Mouse (Mus musculus): ENCODE data around the gene Ctu1. TPM values are rescaled to one million over a fixed set of nuclear protein-coding genes. Genes with fewer than 3 reads are reported as not detected.

Ctu1 gene
- polyA plus RNA-seq (2014; fragmentation: Illumina TruSeq; extraction: RNeasy Lipid Tissue Mini Kit (QIAGEN cat#74804); ENCODE audit: insufficient read depth, low read depth, low replicate concordance), result 6.5 TPM

GRCm38 (mm10) chr7:43671809-43672580 lies at the start of gene Ctu1:
Gene Ctu1 (plus strand): TSS chr7:43672016.

GRCm38 (mm10) chr7:43634500-43634899 lies 37.3 kb upstream of the Ctu1 start, which contains the start of gene Ceacam18:
Gene Ceacam18 (plus strand): TSS chr7:43634707.

GRCm38 (mm10) chr7:43660002-43660401 lies 11.8 kb upstream of the Ctu1 start, which contains the start of gene Siglece:
Gene Siglece (minus strand): TSS chr7:43660161.

DNA sequence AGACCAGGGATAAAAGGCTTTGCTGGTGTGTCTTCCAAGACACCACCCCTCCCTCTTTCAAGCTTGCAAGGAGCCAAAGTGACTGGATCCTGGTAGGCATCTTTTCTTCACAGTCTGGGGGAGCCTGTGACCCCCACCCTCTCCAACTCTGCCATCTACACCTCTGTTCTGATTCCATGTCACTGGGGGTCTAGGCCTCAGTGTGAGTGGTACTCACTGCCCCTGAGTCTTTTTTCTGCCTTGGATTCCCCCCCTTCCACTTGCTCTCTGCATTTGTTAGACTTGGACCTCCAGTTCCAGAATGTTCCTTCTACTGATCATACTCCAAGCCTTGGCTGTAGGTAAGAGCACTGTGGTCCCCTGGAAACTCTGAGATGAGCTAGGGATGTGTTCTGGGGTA lies 18.3 kb downstream of the Ctu1 start, which contains the start of gene Klk14:
TSS of gene Klk14 (plus strand) at position 301 of the 400 bp plus-strand sequence.

DNA sequence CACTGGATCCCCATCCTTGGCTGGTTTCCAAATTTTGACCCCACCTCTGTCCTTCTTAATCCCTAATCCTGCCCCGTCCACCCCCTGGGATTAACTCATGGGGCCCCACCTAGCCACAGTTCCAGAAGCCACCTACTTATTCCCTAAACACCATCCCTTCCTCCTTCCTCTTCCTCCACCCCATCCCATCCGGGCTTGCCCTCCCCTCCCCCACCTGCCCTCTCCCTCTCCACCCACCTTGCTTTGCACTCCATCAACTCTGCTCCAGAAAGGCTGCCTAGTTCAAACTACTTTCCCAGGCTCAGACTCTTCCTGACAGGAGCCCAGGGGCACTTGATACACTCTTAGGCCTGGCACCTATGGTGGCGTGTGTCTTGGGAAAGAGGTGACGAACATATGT lies 40.5 kb downstream of the Ctu1 start, which contains the start of gene Klk13:
TSS of gene Klk13 (plus strand) at position 301 of the 400 bp plus-strand sequence.

Other genes with a start within 250 kb of the Ctu1 start
- gene Lim2, start 244.3 kb upstream of the Ctu1 start, polyA plus RNA-seq (2014; fragmentation: Illumina TruSeq; extraction: RNeasy Lipid Tissue Mini Kit (QIAGEN cat#74804); ENCODE audit: insufficient read depth, low read depth, low replicate concordance), result not detected
- 26.8 TPM for gene Nkg7, start 234.9 kb upstream of the Ctu1 start, polyA plus RNA-seq (2014; fragmentation: Illumina TruSeq; extraction: RNeasy Lipid Tissue Mini Kit (QIAGEN cat#74804); ENCODE audit: insufficient read depth, low read depth, low replicate concordance)
- gene Cldnd2, start 231.2 kb upstream of the Ctu1 start, polyA plus RNA-seq (2014; fragmentation: Illumina TruSeq; extraction: RNeasy Lipid Tissue Mini Kit (QIAGEN cat#74804); ENCODE audit: insufficient read depth, low read depth, low replicate concordance), result not detected
- gene Etfb, start 227.9 kb upstream of the Ctu1 start, polyA plus RNA-seq (2014; fragmentation: Illumina TruSeq; extraction: RNeasy Lipid Tissue Mini Kit (QIAGEN cat#74804); ENCODE audit: insufficient read depth, low read depth, low replicate concordance), result 277 TPM
- 0.43 TPM for gene Gm45233, start 227.9 kb upstream of the Ctu1 start, polyA plus RNA-seq (2014; fragmentation: Illumina TruSeq; extraction: RNeasy Lipid Tissue Mini Kit (QIAGEN cat#74804); ENCODE audit: insufficient read depth, low read depth, low replicate concordance)
- 1.2 TPM for gene Vsig10l, start 208.9 kb upstream of the Ctu1 start, polyA plus RNA-seq (2014; fragmentation: Illumina TruSeq; extraction: RNeasy Lipid Tissue Mini Kit (QIAGEN cat#74804); ENCODE audit: insufficient read depth, low read depth, low replicate concordance)
- 0.22 TPM for gene Iglon5, start 181.9 kb upstream of the Ctu1 start, polyA plus RNA-seq (2014; fragmentation: Illumina TruSeq; extraction: RNeasy Lipid Tissue Mini Kit (QIAGEN cat#74804); ENCODE audit: insufficient read depth, low read depth, low replicate concordance)
- not detected for gene 4931406B18Rik, start 166.1 kb upstream of the Ctu1 start, polyA plus RNA-seq (2014; fragmentation: Illumina TruSeq; extraction: RNeasy Lipid Tissue Mini Kit (QIAGEN cat#74804); ENCODE audit: insufficient read depth, low read depth, low replicate concordance)
- 3.8 TPM for gene Cd33, start 127.6 kb upstream of the Ctu1 start, polyA plus RNA-seq (2014; fragmentation: Illumina TruSeq; extraction: RNeasy Lipid Tissue Mini Kit (QIAGEN cat#74804); ENCODE audit: insufficient read depth, low read depth, low replicate concordance)
- gene Zfp658, start 109.8 kb upstream of the Ctu1 start, polyA plus RNA-seq (2014; fragmentation: Illumina TruSeq; extraction: RNeasy Lipid Tissue Mini Kit (QIAGEN cat#74804); ENCODE audit: insufficient read depth, low read depth, low replicate concordance), result 1.9 TPM
- 3.3 TPM for gene Zfp719, start 92.4 kb upstream of the Ctu1 start, polyA plus RNA-seq (2014; fragmentation: Illumina TruSeq; extraction: RNeasy Lipid Tissue Mini Kit (QIAGEN cat#74804); ENCODE audit: insufficient read depth, low read depth, low replicate concordance)
- gene Zfp819, start 64.8 kb upstream of the Ctu1 start, polyA plus RNA-seq (2014; fragmentation: Illumina TruSeq; extraction: RNeasy Lipid Tissue Mini Kit (QIAGEN cat#74804); ENCODE audit: insufficient read depth, low read depth, low replicate concordance), result not detected
- not detected for gene Ceacam18, start 37.3 kb upstream of the Ctu1 start, polyA plus RNA-seq (2014; fragmentation: Illumina TruSeq; extraction: RNeasy Lipid Tissue Mini Kit (QIAGEN cat#74804); ENCODE audit: insufficient read depth, low read depth, low replicate concordance)
- 5.0 TPM for gene Siglece, start 11.9 kb upstream of the Ctu1 start, polyA plus RNA-seq (2014; fragmentation: Illumina TruSeq; extraction: RNeasy Lipid Tissue Mini Kit (QIAGEN cat#74804); ENCODE audit: insufficient read depth, low read depth, low replicate concordance)
- gene Klk14, start 18.4 kb downstream of the Ctu1 start, polyA plus RNA-seq (2014; fragmentation: Illumina TruSeq; extraction: RNeasy Lipid Tissue Mini Kit (QIAGEN cat#74804); ENCODE audit: insufficient read depth, low read depth, low replicate concordance), result 1.1 TPM
- gene Klk13, start 40.6 kb downstream of the Ctu1 start, polyA plus RNA-seq (2014; fragmentation: Illumina TruSeq; extraction: RNeasy Lipid Tissue Mini Kit (QIAGEN cat#74804); ENCODE audit: insufficient read depth, low read depth, low replicate concordance), result 3.6 TPM
- not detected for gene Klk12, start 96.9 kb downstream of the Ctu1 start, polyA plus RNA-seq (2014; fragmentation: Illumina TruSeq; extraction: RNeasy Lipid Tissue Mini Kit (QIAGEN cat#74804); ENCODE audit: insufficient read depth, low read depth, low replicate concordance)
- gene Klk11, start 102.6 kb downstream of the Ctu1 start, polyA plus RNA-seq (2014; fragmentation: Illumina TruSeq; extraction: RNeasy Lipid Tissue Mini Kit (QIAGEN cat#74804); ENCODE audit: insufficient read depth, low read depth, low replicate concordance), result 1.8 TPM
- 0.92 TPM for gene Klk10, start 109.0 kb downstream of the Ctu1 start, polyA plus RNA-seq (2014; fragmentation: Illumina TruSeq; extraction: RNeasy Lipid Tissue Mini Kit (QIAGEN cat#74804); ENCODE audit: insufficient read depth, low read depth, low replicate concordance)
- gene Klk9, start 119.9 kb downstream of the Ctu1 start, polyA plus RNA-seq (2014; fragmentation: Illumina TruSeq; extraction: RNeasy Lipid Tissue Mini Kit (QIAGEN cat#74804); ENCODE audit: insufficient read depth, low read depth, low replicate concordance), result not detected
- gene Klk8, start 125.6 kb downstream of the Ctu1 start, polyA plus RNA-seq (2014; fragmentation: Illumina TruSeq; extraction: RNeasy Lipid Tissue Mini Kit (QIAGEN cat#74804); ENCODE audit: insufficient read depth, low read depth, low replicate concordance), result 20.3 TPM
- gene Klk7, start 139.3 kb downstream of the Ctu1 start, polyA plus RNA-seq (2014; fragmentation: Illumina TruSeq; extraction: RNeasy Lipid Tissue Mini Kit (QIAGEN cat#74804); ENCODE audit: insufficient read depth, low read depth, low replicate concordance), result not detected
- gene Klk6, start 152.5 kb downstream of the Ctu1 start, polyA plus RNA-seq (2014; fragmentation: Illumina TruSeq; extraction: RNeasy Lipid Tissue Mini Kit (QIAGEN cat#74804); ENCODE audit: insufficient read depth, low read depth, low replicate concordance), result not detected
- not detected for gene Klk5, start 170.0 kb downstream of the Ctu1 start, polyA plus RNA-seq (2014; fragmentation: Illumina TruSeq; extraction: RNeasy Lipid Tissue Mini Kit (QIAGEN cat#74804); ENCODE audit: insufficient read depth, low read depth, low replicate concordance)
- gene Klk4, start 209.1 kb downstream of the Ctu1 start, polyA plus RNA-seq (2014; fragmentation: Illumina TruSeq; extraction: RNeasy Lipid Tissue Mini Kit (QIAGEN cat#74804); ENCODE audit: insufficient read depth, low read depth, low replicate concordance), result not detected